Mouse (Mus musculus): ENCODE results near the gene Pgpep1l.

Pgpep1l gene

DNA sequence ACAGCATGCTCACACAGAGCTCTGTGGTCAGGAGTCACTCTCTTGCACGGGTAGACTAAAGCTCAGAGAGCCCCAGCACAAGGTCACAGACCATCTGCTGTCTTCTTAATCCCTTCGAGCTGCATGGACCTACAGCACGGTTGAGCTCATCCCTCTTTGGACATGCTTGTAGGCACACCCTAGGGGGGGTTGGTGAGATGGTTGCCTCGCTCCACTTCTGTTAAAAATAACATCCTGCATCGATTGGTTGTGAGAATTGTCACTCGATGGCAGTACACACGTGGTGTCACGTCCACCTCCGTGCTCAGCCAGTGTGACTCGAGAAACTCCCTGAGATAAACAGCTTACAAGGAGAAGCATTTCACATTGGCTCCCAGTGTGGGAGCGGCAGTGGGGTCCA lies 45.2 kb downstream of the Pgpep1l start:
- DNase-seq (ENCODE audit: low read depth, low spot score): no peak

DNA sequence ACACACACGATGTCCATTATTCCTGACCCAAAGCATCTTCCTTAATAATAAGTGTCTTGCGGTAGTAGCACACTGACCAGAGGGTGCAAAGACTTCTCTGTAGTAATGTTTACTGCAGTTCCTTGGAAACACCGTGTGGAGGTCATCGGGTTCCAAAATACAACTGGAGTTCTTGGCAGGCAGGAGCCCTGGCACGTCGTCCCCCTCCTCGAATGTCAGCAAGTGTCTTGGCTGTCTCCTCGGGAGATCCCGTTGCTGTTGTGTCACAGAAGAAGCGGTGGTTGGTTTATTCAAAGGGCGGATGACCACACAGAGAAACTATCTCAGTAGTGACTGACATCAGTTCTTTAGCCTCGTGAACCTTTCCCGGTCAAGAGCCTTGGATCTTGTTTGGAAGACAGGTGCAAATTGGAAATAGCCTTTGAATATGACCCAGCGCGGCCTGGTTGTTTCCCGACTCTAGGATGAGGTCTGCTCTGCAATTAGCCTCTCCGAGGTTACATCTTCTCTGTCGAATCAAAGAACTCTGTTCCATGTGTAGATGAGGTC lies 48.4 kb downstream of the Pgpep1l start:
- DNase-seq (ENCODE audit: low read depth, low spot score): no peak

DNA sequence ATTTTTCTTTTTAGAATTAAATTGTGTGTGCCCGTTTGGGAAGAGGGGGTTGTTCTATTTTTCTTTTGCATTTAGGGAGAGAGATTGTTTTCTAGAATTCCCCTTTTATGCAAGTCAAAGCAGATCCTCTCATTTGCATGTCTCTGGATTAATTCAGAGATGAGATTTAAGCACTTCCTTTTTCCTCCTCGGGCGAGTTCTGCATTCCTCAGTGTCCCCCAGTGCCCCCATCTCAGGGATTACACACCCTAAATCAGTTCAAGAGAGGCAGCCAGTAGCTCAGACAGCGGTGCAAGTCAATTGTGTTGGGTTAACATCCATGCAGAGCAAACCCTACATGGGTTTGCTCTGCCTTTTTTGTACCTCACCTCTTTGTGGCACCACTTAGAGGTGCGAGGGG lies 50.2 kb downstream of the Pgpep1l start:
- DNase-seq (ENCODE audit: low read depth, low spot score): no peak

DNA sequence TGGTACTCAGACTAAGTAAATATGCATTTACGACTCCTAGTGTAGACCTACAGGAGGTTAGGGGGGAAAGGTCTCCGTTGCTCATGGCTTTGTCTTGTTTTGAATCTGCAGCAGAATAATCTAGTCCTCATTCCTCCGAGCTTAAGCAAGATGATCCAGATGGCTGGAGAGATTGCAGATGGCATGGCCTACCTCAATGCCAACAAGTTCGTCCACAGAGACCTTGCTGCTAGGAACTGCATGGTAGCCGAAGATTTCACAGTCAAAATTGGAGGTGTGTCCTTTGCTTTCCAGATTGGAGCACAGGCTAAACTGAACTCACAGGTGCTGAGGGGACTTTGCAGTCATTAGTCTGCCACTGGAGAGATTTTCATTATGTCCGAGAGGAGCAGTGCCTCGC lies 52.1 kb downstream of the Pgpep1l start:
- DNase-seq (ENCODE audit: low read depth, low spot score): no peak

DNA sequence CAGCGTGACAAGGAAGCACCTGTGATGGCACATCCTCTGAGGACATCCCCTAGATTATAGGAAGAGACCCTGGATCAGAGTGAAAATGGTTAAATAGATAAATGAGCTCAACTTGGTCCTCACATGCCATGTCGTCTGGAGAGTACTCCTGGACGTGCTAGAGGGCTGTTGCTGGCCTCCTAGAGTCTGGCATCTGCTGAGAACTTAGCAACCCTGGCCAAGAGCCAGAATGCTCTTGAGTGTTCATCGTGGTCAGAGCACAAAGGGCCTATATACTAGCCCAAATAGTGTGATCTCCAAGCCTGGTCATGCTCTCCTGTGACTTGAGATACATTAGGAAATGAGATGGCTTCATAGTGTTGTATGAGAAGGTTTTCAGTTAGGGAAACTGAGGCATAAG lies 53.6 kb downstream of the Pgpep1l start:
- no peak for DNase-seq (ENCODE audit: low read depth, low spot score)

DNA sequence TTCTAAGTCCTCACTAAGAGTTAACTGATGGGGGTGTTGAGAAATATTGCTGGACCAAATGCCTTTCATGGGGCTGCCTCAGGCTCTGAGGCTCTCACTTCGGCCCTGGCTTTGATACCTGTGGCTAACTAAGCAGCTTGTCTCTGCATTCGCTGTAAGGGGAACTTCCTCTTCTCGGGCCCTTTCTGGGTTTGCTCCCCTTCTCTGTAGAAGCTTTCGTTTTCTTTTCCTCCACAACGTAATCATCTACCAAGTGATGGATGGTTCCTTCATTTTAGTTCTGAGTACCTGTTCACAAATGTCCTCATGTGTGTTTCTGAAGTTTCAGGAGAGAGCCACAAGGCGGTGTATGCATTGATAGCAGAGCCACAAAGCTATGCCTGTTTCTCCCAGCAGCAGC lies 55.0 kb downstream of the Pgpep1l start:
- DNase-seq (ENCODE audit: low read depth, low spot score): no peak

DNA sequence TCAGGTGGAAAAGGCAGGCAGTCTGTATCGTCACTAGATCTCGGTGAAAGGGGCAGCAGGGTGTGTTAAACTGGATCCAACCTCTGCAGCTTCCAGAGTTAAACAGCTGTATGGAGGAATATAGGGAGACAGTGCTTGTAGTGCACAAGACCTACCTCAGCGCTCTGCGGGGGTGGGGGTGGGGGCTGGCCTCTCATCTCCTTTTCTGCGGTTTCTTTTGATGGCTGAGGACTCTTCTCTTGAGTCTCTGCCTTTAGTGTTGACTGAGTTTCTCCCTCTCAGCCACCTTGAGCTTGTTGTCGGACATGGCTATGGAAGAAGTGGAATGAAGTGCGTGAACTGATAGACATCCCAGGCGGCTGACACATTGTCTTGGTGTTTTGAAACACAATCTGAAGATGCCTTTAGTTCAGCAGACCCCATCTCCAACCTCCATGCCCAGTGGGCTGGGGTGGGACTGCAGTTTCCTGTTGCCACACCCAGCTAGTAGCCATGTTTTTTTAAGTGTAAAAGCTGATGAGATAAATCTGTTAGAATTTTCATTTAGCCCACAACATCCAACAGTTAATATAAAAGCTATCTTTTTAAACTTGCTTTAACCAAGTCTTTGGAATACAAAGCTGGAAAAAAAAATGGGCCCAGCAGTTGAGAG lies 58.1 kb downstream of the Pgpep1l start:
- DNase-seq (ENCODE audit: low read depth, low spot score): no peak

DNA sequence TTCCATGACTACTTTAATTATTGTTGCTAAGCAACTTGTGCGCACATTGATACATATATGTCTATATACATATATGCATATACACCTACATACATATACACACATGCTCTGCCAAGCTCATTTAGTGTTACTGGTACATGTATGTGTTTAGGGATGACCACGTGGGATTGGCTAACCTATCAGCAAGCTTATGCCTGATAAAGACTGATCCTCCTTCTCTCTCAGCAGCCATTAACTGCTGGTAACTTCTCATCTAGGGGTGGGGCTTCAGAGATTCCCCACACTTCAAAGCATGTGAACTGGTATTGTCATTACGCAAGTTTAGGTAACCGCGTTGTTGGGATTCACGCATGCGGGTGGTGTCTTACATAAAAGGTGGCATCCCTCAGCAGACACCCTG lies 64.4 kb downstream of the Pgpep1l start:
- no peak for DNase-seq (ENCODE audit: low read depth, low spot score)

DNA sequence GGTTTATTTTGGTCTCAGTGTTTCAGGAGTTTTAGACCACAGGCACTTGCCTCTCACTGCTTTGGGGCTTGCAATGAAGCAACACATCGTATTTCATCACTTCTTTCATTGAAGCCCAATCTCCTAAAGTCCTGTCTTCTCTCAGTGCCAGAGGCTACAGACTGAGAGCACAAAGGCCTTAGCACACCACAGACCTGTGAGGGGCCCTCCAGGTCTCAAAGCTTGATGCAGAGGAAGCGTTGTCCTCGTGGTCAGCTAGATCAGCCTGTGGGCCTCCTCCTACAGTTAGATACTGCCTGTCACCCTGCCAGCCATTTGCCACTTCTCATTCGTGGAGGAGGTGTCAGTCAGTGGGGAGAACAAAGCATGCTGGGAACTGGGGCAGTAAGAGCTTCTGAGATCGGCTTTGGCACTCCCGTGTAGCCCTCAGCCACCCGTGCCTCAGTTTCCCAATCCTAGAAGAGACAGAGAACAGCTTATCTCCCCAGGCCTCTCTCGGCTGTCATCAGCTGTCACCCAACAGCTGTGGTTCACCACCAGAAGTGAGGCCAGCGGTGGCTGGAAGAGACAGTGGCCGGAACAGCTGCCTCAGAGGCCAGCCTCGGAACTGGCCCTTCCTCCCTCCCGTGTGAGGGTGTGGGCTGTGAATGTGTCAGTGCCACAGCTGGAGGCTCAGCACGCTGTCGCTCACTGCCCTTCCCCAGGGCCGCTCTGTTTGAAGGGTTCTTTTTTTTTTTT lies 69.9 kb downstream of the Pgpep1l start:
- no peak for DNase-seq (ENCODE audit: low read depth, low spot score)

DNA sequence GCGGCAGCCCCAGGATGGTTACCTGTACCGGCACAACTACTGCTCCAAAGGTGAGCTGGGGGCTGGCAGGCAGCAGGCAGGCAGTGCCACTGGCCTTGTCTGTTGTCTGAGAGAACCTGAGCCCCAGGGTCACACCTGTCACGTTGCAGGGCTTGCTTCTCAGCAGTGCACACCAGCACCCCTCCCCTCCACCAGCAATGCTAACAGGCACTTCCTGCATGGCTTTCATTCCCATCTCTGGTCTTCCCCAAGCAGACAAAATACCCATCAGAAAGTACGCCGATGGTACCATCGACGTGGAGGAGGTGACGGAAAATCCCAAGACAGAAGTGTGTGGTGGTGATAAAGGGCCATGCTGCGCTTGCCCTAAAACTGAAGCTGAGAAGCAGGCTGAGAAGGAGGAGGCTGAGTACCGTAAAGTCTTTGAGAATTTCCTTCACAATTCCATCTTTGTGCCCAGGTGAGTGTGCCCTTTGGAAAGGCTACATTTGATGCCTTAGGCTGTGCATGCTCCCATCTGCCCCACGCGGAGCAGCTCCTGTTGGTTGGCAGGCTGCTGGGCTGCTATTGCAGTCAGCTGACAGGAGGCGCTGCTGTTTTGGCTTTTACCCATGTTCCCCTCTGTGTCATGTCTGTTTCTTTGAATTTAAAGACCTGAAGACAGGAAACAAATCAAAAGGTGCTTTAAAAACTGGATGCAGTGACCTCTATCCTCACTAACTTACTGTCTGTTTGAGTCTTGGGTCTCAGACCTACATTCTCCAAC lies 74.2 kb downstream of the Pgpep1l start:
- no peak for DNase-seq (ENCODE audit: low read depth, low spot score)

DNA sequence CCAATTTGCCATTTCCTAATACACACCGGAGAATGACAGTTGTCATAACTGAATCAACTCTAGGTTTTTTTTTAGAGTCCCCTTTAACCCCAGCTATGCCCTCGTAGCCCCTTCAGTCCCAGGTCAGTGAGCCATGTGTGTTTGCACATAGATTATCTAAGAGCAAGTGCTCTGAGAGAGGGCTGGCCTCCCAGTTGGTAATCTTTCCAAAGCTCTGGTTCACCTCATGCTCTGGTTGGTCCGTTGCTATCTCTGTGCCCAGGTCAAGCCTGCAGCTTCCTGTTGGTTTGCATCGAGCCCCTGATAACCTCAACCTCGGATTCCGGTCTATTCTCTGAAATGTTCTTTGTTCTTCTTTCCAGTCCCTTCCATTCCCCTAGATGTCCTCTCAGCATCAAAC lies 74.8 kb downstream of the Pgpep1l start:
- no peak for DNase-seq (ENCODE audit: low read depth, low spot score)
